Mouse (Mus musculus) heart, adult 2 months (tissue): Measurements from ENCODE around the gene Cnnm2. TPM values are rescaled to one million over a fixed set of nuclear protein-coding genes. Genes with fewer than 3 reads are reported as not detected.
A peak's percentile ranks its signal among the peaks of the same experiment; 100 is the strongest.

Source experiments
- DNase-seq, 2 experiments: peaks; one replicate each; pipeline ENCODE4 v3.0.0; 2021
- H3K27ac ChIP-seq: fragments of 200-600 bp; 2 replicates; pipeline ENCODE4 v1.8.1; 2022
- H3K27me3 ChIP-seq: fragments of 200-500 bp; 2 replicates; pipeline ENCODE4 v1.6.1; 2012; ENCODE audit warnings: mild to moderate bottlenecking, low read length, inconsistent platforms, mixed read lengths; ENCODE audit not compliant: control insufficient read depth, insufficient read depth
- H3K36me3 ChIP-seq: fragments of 200-500 bp; 2 replicates; pipeline ENCODE4 v1.6.1; 2012; ENCODE audit warnings: low read length, inconsistent platforms; ENCODE audit not compliant: control insufficient read depth, insufficient read depth
- H3K4me1 ChIP-seq: fragments of 200-500 bp; 2 replicates; pipeline ENCODE4 v1.6.1; 2011; ENCODE audit warnings: low read length; ENCODE audit not compliant: control insufficient read depth, insufficient read depth
- H3K4me3 ChIP-seq: fragments of 200-600 bp; 2 replicates; pipeline ENCODE4 v1.8.1; 2022
- H3K79me2 ChIP-seq: fragments of 200-500 bp; replicated peaks from 2 replicates; pipeline ENCODE4 v1.6.1; 2012; ENCODE audit warnings: mild to moderate bottlenecking, inconsistent platforms, low read length, moderate library complexity, mixed read lengths; ENCODE audit not compliant: control insufficient read depth, insufficient read depth
- H3K9ac ChIP-seq: fragments of 200-500 bp; 2 replicates; pipeline ENCODE4 v1.6.1; 2012; ENCODE audit warnings: low read depth, mild to moderate bottlenecking, control low read depth, inconsistent platforms, low read length, mixed read lengths
- CTCF ChIP-seq: fragments of 200-600 bp; IDR thresholded peaks from 2 replicates; pipeline ENCODE4 v1.8.1; 2022; ENCODE audit warnings: antibody characterized with exemption, mild to moderate bottlenecking, moderate library complexity
- EP300 ChIP-seq: fragments of 200-500 bp; IDR thresholded peaks from 2 replicates; pipeline ENCODE4 v1.6.1; 2011; ENCODE audit warnings: low read depth, low read length, control low read depth; ENCODE audit not compliant: insufficient read depth
- POLR2A ChIP-seq: fragments of 200-500 bp; IDR thresholded peaks from 2 replicates; pipeline ENCODE4 v1.6.1; 2011; ENCODE audit warnings: mild to moderate bottlenecking, low read depth, low read length, control low read depth; ENCODE audit not compliant: insufficient read depth
- WGBS: fragments of 180-500 bp; shearing (Covaris S2); methylation state at CpG from one replicate; pipeline ENCODE4 v1.1.7; 2018; 5-methylcytosine and 5-hydroxymethylcytosine counted together
- intact Hi-C: fragments of 180-260 bp; cut with DNase I; formaldehyde crosslinking; loops from one replicate; pipeline ENCODE4 v1.15.1; 2025
- long read RNA-seq: library from polyadenylated mRNA; stranded (forward); transcript quantifications from one replicate; pipeline ENCODE4 v2.0.0, GENCODE M21; 2021
- polyA plus RNA-seq: library from polyadenylated mRNA; depleted of rRNA; stranded (reverse); fragments of >200 nt; gene quantifications from 2 replicates; pipeline ENCODE4 v1.2.3, GENCODE M21; 2012; rRNA removed
- total RNA-seq, 2 experiments: library from RNA; stranded (reverse); gene quantifications; 2 replicates each; pipeline ENCODE4 v1.2.3; 2021

The Cnnm2 gene
- 1 to 10 TPM; 6.7 to 7.3 TPM for total RNA-seq
- 5.4 and 5.6 TPM in 2 replicates for polyA plus RNA-seq
- long read RNA-seq, full-length matches to known transcripts = 4 of 5 reads
- long read RNA-seq, partial matches to known transcripts = 1 of 5 reads
- long read RNA-seq, other reads (novel, unspliced or antisense) = 0 of 5 reads

GRCm38 (mm10) chr19:46761247-46761946, at the start of gene Cnnm2:
Gene Cnnm2 (plus strand): TSS chr19:46761596.
- Histone ChIP-seq H3K27me3 (no peaks in the 10 kb centered on the region), H3K4me1 (peaks cover 6% of the 10 kb centered on the region), H3K9ac (peak within 1 kb of the TSS; percentile 82), H3K4me3 (peak within 1 kb of the TSS; percentile 72), H3K79me2 (no peaks in the 10 kb centered on the region), H3K27ac (peak within 1 kb of the TSS; percentile 78), H3K36me3 (no peaks in the 10 kb centered on the region)
- under 1% methylated on average over 59 of the region's 59 CpGs for WGBS
- TF ChIP-seq POLR2A (peak; percentile 77), CTCF (no peak), EP300 (peak; percentile 72; the same call in 1 of the 2 replicates)
- peak; percentile 100 for DNase-seq
- intact Hi-C loops = loop anchor here (2.0 kb wide), 1 partner anchor 229 kb away; no protein-coding TSS in a partner anchor

GRCm38 (mm10) chr19:46714234-46714633, 47.2 kb upstream of the Cnnm2 start:
- Histone ChIP-seq H3K9ac (no peak overlapping the region), H3K4me1 (no peaks in the 10 kb centered on the region; the same call in 1 of the 2 replicates), H3K4me3 (no peak overlapping the region), H3K36me3 (no peaks in the 10 kb centered on the region; the same call in 1 of the 2 replicates), H3K27ac (no peak overlapping the region), H3K79me2 (no peaks in the 10 kb centered on the region), H3K27me3 (no peaks in the 10 kb centered on the region)
- TF ChIP-seq POLR2A (no peak), EP300 (no peak), CTCF (no peak)
- 96% methylated on average over 8 of the region's 8 CpGs for WGBS
- intact Hi-C loops = no loop called here
- no peak for DNase-seq

GRCm38 (mm10) chr19:46715016-46715415, 46.4 kb upstream of the Cnnm2 start:
- intact Hi-C loops = no loop called here
- no peak for DNase-seq
- Histone ChIP-seq H3K79me2 (no peaks in the 10 kb centered on the region), H3K4me3 (no peak overlapping the region), H3K9ac (no peak overlapping the region), H3K4me1 (no peaks in the 10 kb centered on the region), H3K36me3 (no peaks in the 10 kb centered on the region; the same call in 1 of the 2 replicates), H3K27ac (no peak overlapping the region), H3K27me3 (no peaks in the 10 kb centered on the region)
- WGBS = 90% methylated on average over 8 of the region's 8 CpGs
- TF ChIP-seq CTCF = no peak
- TF ChIP-seq POLR2A = no peak
- TF ChIP-seq EP300 = no peak

- H3K27ac ChIP-seq = no peak overlapping the region
- TF ChIP-seq EP300 (no peak), POLR2A (no peak), CTCF (no peak)
- no peaks in the 10 kb centered on the region; the same call in 1 of the 2 replicates for H3K36me3 ChIP-seq
- DNase-seq = no peak
- 67% methylated on average over 4 of the region's 4 CpGs for WGBS
- H3K79me2 ChIP-seq = no peaks in the 10 kb centered on the region
- no peak overlapping the region for H3K9ac ChIP-seq
- H3K4me1 ChIP-seq = no peaks in the 10 kb centered on the region
- H3K27me3 ChIP-seq = no peaks in the 10 kb centered on the region
- intact Hi-C loops = no loop called here
- no peak overlapping the region for H3K4me3 ChIP-seq
Measured at GRCm38 (mm10) chr19:46718150-46718549, 43.2 kb upstream of the Cnnm2 start.

GRCm38 (mm10) chr19:46724411-46724810, 37.0 kb upstream of the Cnnm2 start:
- H3K27ac ChIP-seq = no peak overlapping the region
- H3K27me3 ChIP-seq = no peaks in the 10 kb centered on the region
- no peaks in the 10 kb centered on the region; the same call in 1 of the 2 replicates for H3K36me3 ChIP-seq
- no peak overlapping the region for H3K9ac ChIP-seq
- no peak for TF ChIP-seq CTCF
- TF ChIP-seq EP300 = no peak
- no peak for TF ChIP-seq POLR2A
- intact Hi-C loops = no loop called here
- H3K79me2 ChIP-seq = no peaks in the 10 kb centered on the region
- no peak overlapping the region for H3K4me3 ChIP-seq
- 79% methylated on average over 11 of the region's 11 CpGs for WGBS
- H3K4me1 ChIP-seq = peaks cover 3% of the 10 kb centered on the region
- DNase-seq = no peak

- peaks cover 3% of the 10 kb centered on the region for H3K4me1 ChIP-seq
- intact Hi-C loops = no loop called here
- no peak overlapping the region for H3K27ac ChIP-seq
- no peaks in the 10 kb centered on the region; the same call in 1 of the 2 replicates for H3K36me3 ChIP-seq
- no peak overlapping the region for H3K4me3 ChIP-seq
- TF ChIP-seq CTCF (no peak), POLR2A (no peak), EP300 (no peak)
- no peaks in the 10 kb centered on the region for H3K79me2 ChIP-seq
- DNase-seq = no peak
- no peaks in the 10 kb centered on the region for H3K27me3 ChIP-seq
- 98% methylated on average over 8 of the region's 8 CpGs for WGBS
- no peak overlapping the region for H3K9ac ChIP-seq
Measured at GRCm38 (mm10) chr19:46726142-46726541, 35.3 kb upstream of the Cnnm2 start.
